Mouse (Mus musculus) heart, postnatal 0 days (tissue): ENCODE measurements around the gene Gal3st3.

Source experiments
- CTCF ChIP-seq: IDR thresholded peaks from 2 replicates; pipeline ENCODE4 v1.5.1; 2016; ENCODE audit warnings: antibody characterized with exemption, control low read depth, low read depth
- EP300 ChIP-seq: IDR thresholded peaks from 2 replicates; pipeline ENCODE4 v1.6.1; 2016; ENCODE audit warnings: antibody characterized with exemption, low read depth

- TF ChIP-seq CTCF (peak; percentile 45), EP300 (no peak)
Measured at GRCm38 (mm10) chr19:5306279-5306678, 8.1 kb downstream of the Gal3st3 start.
